Mouse (Mus musculus) liver, adult 2 months (tissue): ENCODE results near the gene Myo16.

Experiments
- CTCF ChIP-seq: fragments of 200-500 bp; IDR thresholded peaks from 2 replicates; pipeline ENCODE4 v1.5.1; 2011; ENCODE audit warnings: low read depth, low read length, control low read depth
- POLR2A ChIP-seq: fragments of 200-500 bp; IDR thresholded peaks from 2 replicates; pipeline ENCODE4 v1.6.1; 2011; ENCODE audit warnings: low read length, control low read depth; ENCODE audit not compliant: insufficient read depth; ENCODE audit errors: extremely low read depth

DNA sequence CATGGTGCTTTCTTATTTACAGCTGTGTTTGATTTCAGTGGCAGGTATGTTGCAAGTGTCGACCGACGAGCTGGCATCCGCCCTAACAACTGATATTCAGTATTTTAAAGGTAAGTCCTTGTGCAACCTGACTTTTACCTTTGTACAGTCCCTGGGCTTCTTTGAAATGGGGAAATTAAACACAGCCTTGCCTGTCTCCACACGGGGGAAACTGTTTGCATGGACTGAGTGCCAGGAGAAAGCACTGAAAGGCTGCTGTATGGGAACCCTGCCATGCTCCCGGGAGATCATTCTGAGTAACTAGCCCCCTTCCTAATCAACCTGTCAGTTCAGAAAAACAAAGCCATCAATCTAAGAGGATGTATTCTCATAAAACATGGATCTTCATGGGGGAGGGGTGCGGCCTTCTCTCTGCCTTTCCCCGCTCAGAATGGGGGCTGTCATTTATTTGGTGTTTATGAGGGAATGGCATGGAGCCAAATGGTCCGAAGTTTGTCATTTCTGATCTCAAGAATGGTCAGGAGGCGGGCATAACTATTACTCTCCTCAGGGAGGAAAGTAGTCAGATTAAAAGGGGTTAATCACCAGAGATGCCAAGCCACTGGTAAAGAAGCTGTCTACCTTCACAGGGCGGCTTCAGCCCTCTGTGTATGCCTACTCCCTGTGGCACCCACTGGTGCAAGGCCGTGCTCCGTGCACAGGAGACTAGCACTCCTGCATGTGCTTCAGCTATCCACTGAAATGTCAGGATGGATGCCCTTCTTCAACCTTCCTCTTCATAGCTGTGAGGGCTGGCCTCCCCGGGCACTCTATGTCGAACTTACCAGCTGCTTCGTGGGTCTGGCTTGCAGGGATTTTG, 286.1 kb downstream of the Myo16 start:
- no peak for TF ChIP-seq CTCF
- TF ChIP-seq POLR2A: no peak
